Mouse (Mus musculus) embryonic facial prominence, embryonic 11.5 days (tissue): ENCODE measurements around the gene Rprd2. TPM values are rescaled to one million over a fixed set of nuclear protein-coding genes. Genes with fewer than 3 reads are reported as not detected.
A peak's percentile ranks its signal among the peaks of the same experiment; 100 is the strongest.

Source experiments
- ATAC-seq: fragments of 200-750 bp; cut with Nextera tagmentation; replicated peaks from 2 replicates; pipeline ENCODE4 v1.8.0; 2017; ENCODE audit warnings: low read depth; ENCODE audit not compliant: insufficient number of reproducible peaks, low FRiP score, low TSS enrichment
- DNase-seq: peaks from one replicate; pipeline ENCODE4 v3.0.0-alpha.2; 2015; ENCODE audit warnings: low spot score
- H3K27ac ChIP-seq: fragments of 300-500 bp; sonication (generic); replicated peaks from 2 replicates; pipeline ENCODE4 v1.5.1; 2014; ENCODE audit warnings: mild to moderate bottlenecking, low read depth, low read length, control low read depth
- H3K27me3 ChIP-seq: fragments of 300-500 bp; sonication (generic); 2 replicates; pipeline ENCODE4 v1.6.1; 2014; ENCODE audit warnings: mild to moderate bottlenecking, low read length, moderate library complexity, mixed read lengths; ENCODE audit not compliant: control insufficient read depth, insufficient read depth
- H3K36me3 ChIP-seq: fragments of 300-500 bp; sonication (generic); replicated peaks from 2 replicates; pipeline ENCODE4 v1.6.1; 2014; ENCODE audit warnings: low read depth, mild to moderate bottlenecking, low read length, moderate library complexity, mixed read lengths; ENCODE audit not compliant: control insufficient read depth, insufficient read depth
- H3K4me1 ChIP-seq: fragments of 300-500 bp; sonication (generic); 2 replicates; pipeline ENCODE4 v1.6.1; 2014; ENCODE audit warnings: low read length, mixed read lengths; ENCODE audit not compliant: control insufficient read depth, insufficient read depth
- H3K4me2 ChIP-seq: fragments of 300-500 bp; sonication (generic); 2 replicates; pipeline ENCODE4 v1.6.1; 2014; ENCODE audit warnings: low read depth, mild to moderate bottlenecking, control low read depth, low read length, moderate library complexity
- H3K4me3 ChIP-seq: fragments of 300-500 bp; sonication (generic); 2 replicates; pipeline ENCODE4 v1.5.1; 2014; ENCODE audit warnings: low read depth, low read length, control low read depth
- H3K9ac ChIP-seq: fragments of 300-500 bp; sonication (generic); replicated peaks from 2 replicates; pipeline ENCODE4 v1.6.1; 2014; ENCODE audit warnings: mild to moderate bottlenecking, control low read depth, low read length
- H3K9me3 ChIP-seq: fragments of 300-500 bp; sonication (generic); replicated peaks from 2 replicates; pipeline ENCODE4 v1.6.1; 2016; ENCODE audit warnings: mild to moderate bottlenecking, low read length, inconsistent platforms, mixed read lengths; ENCODE audit not compliant: control insufficient read depth
- WGBS: fragments of 180-500 bp; shearing (Covaris S2); extraction: QIAGEN DNeasy Blood & Tissue Kit; methylation state at CpG from one replicate; pipeline ENCODE4 v1.1.7; 2014; 5-methylcytosine and 5-hydroxymethylcytosine counted together
- polyA plus RNA-seq: library from polyadenylated mRNA; unstranded; fragments of >200 nt; fragmentation: Nextera tagmentation; extraction: Ambion mirVana; gene quantifications from 2 replicates; pipeline ENCODE4 v1.2.1, GENCODE M21; 2014

Rprd2 gene
- polyA plus RNA-seq = 21.5 and 24.4 TPM in 2 replicates

GRCm38 (mm10) chr3:95818571-95819288 lies at the start of gene Rprd2:
Gene Rprd2, minus strand, starts transcription at chr3:95818863.
- Histone ChIP-seq H3K9ac (peak within 1 kb of the TSS; percentile 97), H3K4me2 (peak within 1 kb of the TSS; percentile 73), H3K27ac (peak within 1 kb of the TSS; percentile 99), H3K4me1 (no peaks in the 10 kb centered on the region; the same call in 1 of the 2 replicates), H3K9me3 (no peaks in the 10 kb centered on the region), H3K27me3 (no peaks in the 10 kb centered on the region), H3K4me3 (peak within 1 kb of the TSS; percentile 85), H3K36me3 (no peaks in the 10 kb centered on the region)
- WGBS = under 1% methylated on average over 60 of the region's 60 CpGs
- ATAC-seq (peak; percentile 23; the same call in 1 of the 2 replicates), DNase-seq (peak; percentile 75)

GRCm38 (mm10) chr3:95867408-95867807 lies 48.7 kb upstream of the Rprd2 start:
- Histone ChIP-seq H3K4me3 (no peak overlapping the region), H3K9ac (no peak overlapping the region), H3K27ac (no peak overlapping the region), H3K4me1 (no peaks in the 10 kb centered on the region), H3K4me2 (no peak overlapping the region), H3K9me3 (no peaks in the 10 kb centered on the region), H3K36me3 (0 out of 2 replicates have a peak, but pooled peaks cover 2% of the 10 kb centered on the region), H3K27me3 (no peaks in the 10 kb centered on the region)
- no peak for DNase-seq
- 88% methylated on average over 2 of the region's 2 CpGs for WGBS
- ATAC-seq = no peak

GRCm38 (mm10) chr3:95866071-95866470 lies 47.4 kb upstream of the Rprd2 start:
- Histone ChIP-seq H3K27ac (no peak overlapping the region), H3K36me3 (0 out of 2 replicates have a peak, but pooled peaks cover 2% of the 10 kb centered on the region), H3K4me1 (no peaks in the 10 kb centered on the region), H3K9ac (no peak overlapping the region), H3K27me3 (no peaks in the 10 kb centered on the region), H3K9me3 (no peaks in the 10 kb centered on the region), H3K4me2 (no peak overlapping the region), H3K4me3 (no peak overlapping the region)
- DNase-seq (no peak), ATAC-seq (no peak)
- WGBS = 92% methylated on average over 5 of the region's 5 CpGs

- ATAC-seq = no peak
- WGBS = 92% methylated on average over 20 of the region's 20 CpGs
These were observed 46.9 kb upstream of the Rprd2 start for GRCm38 (mm10) chr3:95865571-95865970.

GRCm38 (mm10) chr3:95865050-95865449 lies 46.4 kb upstream of the Rprd2 start:
- Histone ChIP-seq H3K4me1 (no peaks in the 10 kb centered on the region), H3K36me3 (0 out of 2 replicates have a peak, but pooled peaks cover 2% of the 10 kb centered on the region), H3K4me3 (no peak overlapping the region), H3K4me2 (no peak overlapping the region), H3K9me3 (no peaks in the 10 kb centered on the region), H3K27ac (no peak overlapping the region), H3K9ac (no peak overlapping the region), H3K27me3 (no peaks in the 10 kb centered on the region)
- 94% methylated on average over 5 of the region's 5 CpGs for WGBS
- no peak for DNase-seq
- ATAC-seq = no peak

More at GRCm38 (mm10) chr3:95865571-95865970, 46.9 kb upstream of the Rprd2 start:
- H3K27me3 ChIP-seq = no peaks in the 10 kb centered on the region
- H3K4me2 ChIP-seq = no peak overlapping the region
- no peak for DNase-seq
- no peak overlapping the region for H3K27ac ChIP-seq
- H3K4me1 ChIP-seq = no peaks in the 10 kb centered on the region
- H3K9me3 ChIP-seq = no peaks in the 10 kb centered on the region
- H3K4me3 ChIP-seq = no peak overlapping the region
- H3K9ac ChIP-seq = no peak overlapping the region
- 0 out of 2 replicates have a peak, but pooled peaks cover 2% of the 10 kb centered on the region for H3K36me3 ChIP-seq

- H3K4me2 ChIP-seq = no peak overlapping the region
- DNase-seq = no peak
- 78% methylated on average over 7 of the region's 7 CpGs for WGBS
- no peaks in the 10 kb centered on the region for H3K4me1 ChIP-seq
- H3K4me3 ChIP-seq = no peak overlapping the region
- H3K27ac ChIP-seq = no peak overlapping the region
- 0 out of 2 replicates have a peak, but pooled peaks cover 2% of the 10 kb centered on the region for H3K36me3 ChIP-seq
- H3K9me3 ChIP-seq = no peaks in the 10 kb centered on the region
- no peak overlapping the region for H3K9ac ChIP-seq
- H3K27me3 ChIP-seq = no peaks in the 10 kb centered on the region
- ATAC-seq = no peak
These were observed 44.9 kb upstream of the Rprd2 start for GRCm38 (mm10) chr3:95863578-95863977.

GRCm38 (mm10) chr3:95861796-95862195 lies 43.1 kb upstream of the Rprd2 start:
- H3K27me3 ChIP-seq = no peaks in the 10 kb centered on the region
- no peaks in the 10 kb centered on the region for H3K4me1 ChIP-seq
- DNase-seq (peak; percentile 87), ATAC-seq (0 out of 2 replicates have a peak, but pooled peaks have one; percentile 66)
- no peak overlapping the region for H3K4me3 ChIP-seq
- 50% methylated on average over 2 of the region's 2 CpGs for WGBS
- H3K27ac ChIP-seq = no peak overlapping the region
- H3K4me2 ChIP-seq = no peak overlapping the region
- no peaks in the 10 kb centered on the region for H3K9me3 ChIP-seq
- H3K36me3 ChIP-seq = 0 out of 2 replicates have a peak, but pooled peaks cover 2% of the 10 kb centered on the region
- no peak overlapping the region for H3K9ac ChIP-seq

- no peak overlapping the region for H3K4me3 ChIP-seq
- no peaks in the 10 kb centered on the region for H3K9me3 ChIP-seq
- H3K36me3 ChIP-seq = 0 out of 2 replicates have a peak, but pooled peaks cover 2% of the 10 kb centered on the region
- no peaks in the 10 kb centered on the region for H3K27me3 ChIP-seq
- no peak overlapping the region for H3K27ac ChIP-seq
- no peak for DNase-seq
- no peak overlapping the region for H3K4me2 ChIP-seq
- H3K4me1 ChIP-seq = no peaks in the 10 kb centered on the region
- H3K9ac ChIP-seq = no peak overlapping the region
- WGBS = 74% methylated on average over 10 of the region's 10 CpGs
- ATAC-seq = no peak
These were observed 42.6 kb upstream of the Rprd2 start for GRCm38 (mm10) chr3:95861216-95861615.
